In the genomic region with DNA sequence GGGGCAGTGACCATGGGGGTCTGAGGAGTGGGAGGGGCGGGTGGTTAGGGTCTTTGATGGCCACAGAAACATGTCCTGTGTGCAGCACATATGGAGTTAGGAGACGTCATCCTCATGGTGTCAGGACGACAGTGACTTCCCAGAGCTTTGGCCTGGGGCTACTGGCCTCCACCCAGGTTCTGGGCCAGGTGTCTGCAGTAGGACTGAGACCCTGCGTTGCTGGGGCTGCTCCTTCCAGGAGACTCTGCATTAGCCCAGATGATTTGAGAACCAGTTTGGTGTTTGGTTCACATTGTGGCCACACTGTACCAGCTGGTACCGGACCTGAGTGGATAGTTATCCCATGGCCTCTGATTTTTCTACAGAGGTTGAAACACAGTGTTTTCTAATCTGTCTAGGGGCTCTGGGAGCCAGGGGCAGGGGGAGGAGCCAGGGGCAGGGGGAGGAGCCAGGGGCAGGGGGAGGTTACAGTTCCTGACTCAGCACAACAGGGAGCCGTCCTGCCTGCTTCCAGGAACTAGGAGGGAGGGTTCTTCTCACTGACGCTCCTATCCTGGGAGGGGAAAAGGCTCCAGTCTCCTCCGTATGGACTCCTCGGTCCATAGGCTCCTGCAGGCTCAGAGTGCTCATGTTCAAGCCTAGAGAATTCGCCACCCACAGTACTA, we compare ENCODE assay signal across 10 mouse cellular contexts. TPM values are rescaled to one million over a fixed set of nuclear protein-coding genes. Genes with fewer than 3 reads are reported as not detected.
DNase-seq lines count a peak whose midpoint lies in the region; ATAC-seq and TF ChIP-seq lines count a peak whose summit lies in the region.
"Had no signal": no experiment of that assay in that cellular context is flagged by ENCODE, and none has a peak within 500 bp of the region (broad histone marks: within the 10 kb centered on the region; RNA-seq: fewer than 3 reads in every experiment).

No protein-coding gene starts in this region.

- peaks cover 36% of the 10 kb centered on the region for H3K36me3 ChIP-seq in forebrain, embryonic 10.5 days (replicated peaks)
- H3K36me3 ChIP-seq in forebrain, embryonic 15.5 days: no peaks in the 10 kb centered on the region
- peaks cover 43% of the 10 kb centered on the region for H3K36me3 ChIP-seq in E14TG2a.4 (ENCODE audit: insufficient read depth, low read length)
- peaks cover 5% of the 10 kb centered on the region; the same call in 1 of the 2 replicates for H3K36me3 ChIP-seq in embryonic facial prominence, embryonic 13.5 days
- H3K36me3 ChIP-seq in limb, embryonic 12.5 days: no peaks in the 10 kb centered on the region

- no peak for ATAC-seq in forebrain, embryonic 15.5 days (replicated peaks)
- ATAC-seq in embryonic facial prominence, embryonic 13.5 days (ENCODE audit: insufficient number of reproducible peaks, insufficient read depth, low FRiP score, low TSS enrichment, low read depth): no peak
- ATAC-seq in limb, embryonic 12.5 days (ENCODE audit: insufficient number of reproducible peaks, insufficient read depth, low FRiP score, low TSS enrichment, low read depth): peak; percentile 42; the same call in 1 of the 2 replicates

- H3K4me2 ChIP-seq in forebrain, embryonic 15.5 days (replicated peaks): no peak overlapping the region
- H3K4me2 ChIP-seq in embryonic facial prominence, embryonic 13.5 days: 0 out of 2 replicates have a peak overlapping the region, but pooled peaks have one; percentile 16
- no peak overlapping the region for H3K4me2 ChIP-seq in limb, embryonic 12.5 days
- H3K4me2 ChIP-seq: forebrain, embryonic 12.5 days had no signal

- 0 out of 2 replicates have a peak, but pooled peaks cover 3% of the 10 kb centered on the region for H3K27me3 ChIP-seq in forebrain, embryonic 10.5 days (ENCODE audit: poor library complexity, severe bottlenecking)
- H3K27me3 ChIP-seq in forebrain, embryonic 15.5 days: no peaks in the 10 kb centered on the region
- no peaks in the 10 kb centered on the region for H3K27me3 ChIP-seq in E14TG2a.4 (ENCODE audit: insufficient read depth, low read length)
- no peaks in the 10 kb centered on the region for H3K27me3 ChIP-seq in embryonic facial prominence, embryonic 13.5 days
- 0 out of 2 replicates have a peak, but pooled peaks cover 4% of the 10 kb centered on the region for H3K27me3 ChIP-seq in limb, embryonic 12.5 days
- H3K27me3 ChIP-seq: CH12.LX; forebrain, embryonic 12.5 days had no signal

- no peak for TF ChIP-seq CTCF in E14TG2a.4 (conservative IDR thresholded peaks at IDR 0.05; ENCODE audit: low read length)

- H3K4me1 ChIP-seq in forebrain, embryonic 10.5 days: peaks cover 52% of the 10 kb centered on the region
- peaks cover 21% of the 10 kb centered on the region for H3K4me1 ChIP-seq in forebrain, embryonic 15.5 days
- peaks cover 64% of the 10 kb centered on the region for H3K4me1 ChIP-seq in E14TG2a.4 (replicated peaks; ENCODE audit: low read depth, low read length)
- peaks cover 44% of the 10 kb centered on the region for H3K4me1 ChIP-seq in embryonic facial prominence, embryonic 13.5 days
- H3K4me1 ChIP-seq in limb, embryonic 12.5 days (replicated peaks): peaks cover 17% of the 10 kb centered on the region

- no peak overlapping the region for H3K4me3 ChIP-seq in forebrain, embryonic 10.5 days
- no peak overlapping the region for H3K4me3 ChIP-seq in forebrain, embryonic 15.5 days
- peak overlapping the region; percentile 62 for H3K4me3 ChIP-seq in E14TG2a.4 (replicated peaks; ENCODE audit: low read length)
- H3K4me3 ChIP-seq in embryonic facial prominence, embryonic 13.5 days: no peak overlapping the region
- no peak overlapping the region for H3K4me3 ChIP-seq in limb, embryonic 12.5 days (replicated peaks)
- H3K4me3 ChIP-seq: forebrain, embryonic 12.5 days had no signal

- H3K9ac ChIP-seq in forebrain, embryonic 15.5 days (replicated peaks): no peak overlapping the region
- H3K9ac ChIP-seq in embryonic facial prominence, embryonic 13.5 days: no peak overlapping the region
- 0 out of 2 replicates have a peak overlapping the region, but pooled peaks have one; percentile 18 for H3K9ac ChIP-seq in limb, embryonic 12.5 days (replicated peaks)
- H3K9ac ChIP-seq: forebrain, embryonic 12.5 days had no signal

- WGBS in forebrain, embryonic 10.5 days: 29% methylated on average over 10 of the region's 10 CpGs
- 36% methylated on average over 10 of the region's 10 CpGs for WGBS in forebrain, embryonic 15.5 days
- 27% methylated on average over 10 of the region's 10 CpGs for WGBS in embryonic facial prominence, embryonic 13.5 days
- WGBS in limb, embryonic 12.5 days: 30% methylated on average over 10 of the region's 10 CpGs

- H3K9me3 ChIP-seq in forebrain, embryonic 10.5 days: no peaks in the 10 kb centered on the region
- no peaks in the 10 kb centered on the region for H3K9me3 ChIP-seq in forebrain, embryonic 15.5 days
- H3K9me3 ChIP-seq in E14TG2a.4 (ENCODE audit: low read length): no peaks in the 10 kb centered on the region
- H3K9me3 ChIP-seq in embryonic facial prominence, embryonic 13.5 days: no peaks in the 10 kb centered on the region
- no peaks in the 10 kb centered on the region for H3K9me3 ChIP-seq in limb, embryonic 12.5 days
- H3K9me3 ChIP-seq: forebrain, embryonic 12.5 days had no signal

- peak; percentile 26 for DNase-seq in forebrain, embryonic 10.5 days (ENCODE audit: extremely low spot score, low spot score)
- DNase-seq in ovary, postnatal 10 days (ENCODE audit: low spot score): no peak
- DNase-seq in spleen, adult 18-20 months: no peak
- DNase-seq in gastrocnemius, adult 18-20 months (ENCODE audit: low spot score): no peak

- peak overlapping the region; percentile 45 for H3K27ac ChIP-seq in forebrain, embryonic 10.5 days
- no peak overlapping the region for H3K27ac ChIP-seq in forebrain, embryonic 15.5 days (replicated peaks)
- H3K27ac ChIP-seq in embryonic facial prominence, embryonic 13.5 days: no peak overlapping the region
- no peak overlapping the region for H3K27ac ChIP-seq in limb, embryonic 12.5 days
- H3K27ac ChIP-seq: forebrain, embryonic 12.5 days had no signal

RNA-seq across cellular contexts. Expression of a gene that starts 10.4 kb away (rescaled TPM):
- 2.5 and 3.0 TPM in 2 replicates for polyA plus RNA-seq in forebrain, embryonic 10.5 days (2016; fragmentation: Nextera tagmentation; extraction: Ambion mirVana)
- polyA plus RNA-seq in forebrain, embryonic 15.5 days (2015; fragmentation: Nextera tagmentation; extraction: Ambion mirVana): 5.7 and 6.3 TPM in 2 replicates
- 11.1 TPM in 2 replicates for polyA plus RNA-seq in embryonic facial prominence, embryonic 13.5 days (2015; fragmentation: Nextera tagmentation; extraction: Ambion mirVana)
- 6.4 and 7.2 TPM in 2 replicates for polyA plus RNA-seq in limb, embryonic 12.5 days (2016; fragmentation: Nextera tagmentation; extraction: Ambion mirVana)
- 1 to 10 TPM; 3.4 to 4.5 TPM for total RNA-seq in gastrocnemius, adult 18-20 months (2021)

RNA-seq across cellular contexts. Expression of a gene that starts 27.8 kb away (rescaled TPM):
- 0.38 and 0.92 TPM in 2 replicates for polyA plus RNA-seq in forebrain, embryonic 10.5 days (2016; fragmentation: Nextera tagmentation; extraction: Ambion mirVana)
- polyA plus RNA-seq in forebrain, embryonic 15.5 days (2015; fragmentation: Nextera tagmentation; extraction: Ambion mirVana): 0.09 and 0.13 TPM in 2 replicates
- not detected in 2 replicates for polyA plus RNA-seq in embryonic facial prominence, embryonic 13.5 days (2015; fragmentation: Nextera tagmentation; extraction: Ambion mirVana)
- not detected in 2 replicates for polyA plus RNA-seq in limb, embryonic 12.5 days (2016; fragmentation: Nextera tagmentation; extraction: Ambion mirVana)
- total RNA-seq in gastrocnemius, adult 18-20 months (2021): not detected

RNA-seq across cellular contexts. Expression of a gene that starts 33.4 kb away (rescaled TPM):
- polyA plus RNA-seq in forebrain, embryonic 10.5 days (2016; fragmentation: Nextera tagmentation; extraction: Ambion mirVana): 23.3 and 26.1 TPM in 2 replicates
- 17.6 and 18.6 TPM in 2 replicates for polyA plus RNA-seq in forebrain, embryonic 15.5 days (2015; fragmentation: Nextera tagmentation; extraction: Ambion mirVana)
- 23.5 and 26.6 TPM in 2 replicates for polyA plus RNA-seq in embryonic facial prominence, embryonic 13.5 days (2015; fragmentation: Nextera tagmentation; extraction: Ambion mirVana)
- polyA plus RNA-seq in limb, embryonic 12.5 days (2016; fragmentation: Nextera tagmentation; extraction: Ambion mirVana): 29.3 and 33.2 TPM in 2 replicates
- total RNA-seq in gastrocnemius, adult 18-20 months (2021): 10 to 100 TPM; 19.8 to 19.9 TPM

RNA-seq across cellular contexts. Expression of a gene that starts 55.1 kb away (rescaled TPM):
- 0.92 and 1.3 TPM in 2 replicates for polyA plus RNA-seq in forebrain, embryonic 10.5 days (2016; fragmentation: Nextera tagmentation; extraction: Ambion mirVana)
- 1.8 and 2.9 TPM in 2 replicates for polyA plus RNA-seq in forebrain, embryonic 15.5 days (2015; fragmentation: Nextera tagmentation; extraction: Ambion mirVana)
- polyA plus RNA-seq in embryonic facial prominence, embryonic 13.5 days (2015; fragmentation: Nextera tagmentation; extraction: Ambion mirVana): 0.72 and 1.3 TPM in 2 replicates
- polyA plus RNA-seq in limb, embryonic 12.5 days (2016; fragmentation: Nextera tagmentation; extraction: Ambion mirVana): 0.47 and 0.68 TPM in 2 replicates
- not detected for total RNA-seq in gastrocnemius, adult 18-20 months (2021)
